Mouse (Mus musculus) ES-Bruce4 (cell line): ENCODE results near the gene Msi2.

Experiments
- CTCF ChIP-seq: IDR thresholded peaks from one replicate; pipeline ENCODE4 v1.8.1; 2011; ENCODE audit warnings: low read depth, low read length
- POLR2A ChIP-seq: IDR thresholded peaks from one replicate; pipeline ENCODE4 v1.8.1; 2011; ENCODE audit warnings: low read length; ENCODE audit not compliant: insufficient read depth

DNA sequence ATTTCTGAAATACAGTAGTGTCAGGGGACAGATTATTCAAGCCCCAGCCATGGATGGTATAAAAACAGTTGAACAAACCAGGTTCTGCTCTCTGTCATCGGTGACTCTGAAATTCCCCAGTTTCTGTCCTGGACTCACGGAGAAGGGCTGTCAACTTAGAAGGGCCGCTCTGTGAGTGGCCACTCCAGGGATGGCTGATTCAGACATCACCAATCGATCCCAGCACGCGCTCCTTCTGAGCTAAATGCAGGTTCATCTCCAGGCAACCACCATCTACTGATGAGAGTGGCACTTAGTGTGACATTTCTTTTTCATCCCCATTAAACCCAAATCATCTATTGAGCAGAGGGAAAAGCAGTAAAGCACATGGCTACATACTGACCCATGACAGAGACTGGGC lies 416.7 kb downstream of the Msi2 start:
- TF ChIP-seq CTCF (no peak), POLR2A (no peak)
